Mouse (Mus musculus): Measurements from ENCODE around the gene Mprip.

Gene Mprip

DNA sequence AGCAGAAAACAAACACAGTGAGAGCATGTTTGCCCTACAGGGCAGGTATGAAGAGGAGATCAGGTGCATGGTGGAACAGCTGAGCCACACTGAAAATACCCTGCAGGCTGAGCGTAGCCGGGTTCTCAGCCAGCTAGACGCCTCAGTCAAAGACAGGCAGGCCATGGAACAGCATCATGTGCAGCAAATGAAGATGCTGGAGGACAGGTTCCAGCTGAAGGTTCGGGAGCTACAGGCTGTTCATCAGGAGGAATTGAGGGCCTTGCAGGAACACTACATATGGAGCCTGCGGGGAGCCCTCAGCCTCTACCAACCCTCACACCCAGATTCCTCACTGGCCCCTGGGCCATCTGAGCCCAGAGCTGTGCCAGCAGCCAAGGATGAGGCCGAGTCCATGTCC, 99.7 kb downstream of the Mprip start:
- DNase-seq (ENCODE audit: low spot score), result no peak

DNA sequence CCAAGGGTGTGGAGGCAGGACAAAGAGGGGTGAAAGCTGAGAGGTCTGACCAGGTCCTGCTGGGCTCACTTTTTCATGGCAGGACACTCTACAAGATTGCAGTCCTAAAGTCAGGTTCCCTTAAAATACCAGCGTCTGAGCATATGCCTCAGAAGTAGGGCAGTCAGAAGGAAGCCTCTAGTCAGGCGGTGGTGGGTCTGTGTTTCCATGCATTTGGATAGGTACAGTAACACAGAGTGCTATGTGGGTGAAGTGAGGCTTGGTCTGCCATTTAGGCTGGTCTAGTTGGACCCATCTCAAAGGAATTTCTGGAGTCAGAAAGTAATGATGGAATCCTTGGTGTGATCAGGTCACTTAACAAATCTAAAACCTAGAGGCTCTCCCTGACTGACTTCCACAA, 108.2 kb downstream of the Mprip start:
- DNase-seq (ENCODE audit: low spot score), result no peak

- DNase-seq (ENCODE audit: low spot score), result no peak
Measured at GRCm38 (mm10) chr11:59769738-59770137, 108.6 kb downstream of the Mprip start.

DNA sequence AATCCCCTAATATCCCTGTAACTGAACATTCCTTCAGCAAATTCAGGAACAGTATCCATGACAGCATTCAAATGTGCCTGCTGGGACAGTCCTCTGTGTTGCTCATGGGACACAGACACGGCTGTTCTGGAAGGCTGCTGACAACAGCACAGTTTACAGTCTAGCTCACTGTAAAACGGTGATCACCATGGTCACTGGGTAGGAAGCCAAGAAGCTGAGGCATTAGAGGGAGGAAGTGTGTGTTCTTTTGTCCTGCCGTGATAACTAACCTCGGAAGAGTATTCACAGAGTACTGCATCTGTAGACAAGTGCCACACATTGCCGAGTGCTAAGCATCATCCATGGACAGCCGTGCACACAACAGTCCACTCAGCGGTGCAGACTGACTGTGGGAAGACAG, 109.6 kb downstream of the Mprip start:
- no peak for DNase-seq (ENCODE audit: low spot score)

GRCm38 (mm10) chr11:59772291-59772690, 111.2 kb downstream of the Mprip start:
- DNase-seq (ENCODE audit: low spot score), result no peak

GRCm38 (mm10) chr11:59772902-59773301, 111.8 kb downstream of the Mprip start:
- no peak for DNase-seq (ENCODE audit: low spot score)

DNA sequence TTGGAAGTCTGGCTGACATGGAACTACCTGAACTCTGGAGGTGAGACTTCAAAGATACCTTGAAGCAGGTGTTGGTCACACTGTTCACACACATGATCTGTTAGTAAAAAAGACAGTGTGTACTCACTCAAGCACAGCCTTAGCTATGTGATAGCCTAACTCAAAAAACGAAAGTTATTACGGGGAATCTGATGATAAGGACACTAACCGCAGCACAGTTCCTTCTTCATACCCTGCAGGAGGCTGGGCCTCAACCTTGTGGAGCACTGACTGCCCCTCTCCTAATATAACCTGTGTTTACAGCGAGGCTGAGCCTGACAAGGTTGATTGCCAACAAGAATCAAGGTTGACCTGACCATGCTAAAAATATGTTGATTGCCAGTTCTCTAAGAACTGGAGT, 113.4 kb downstream of the Mprip start:
- no peak for DNase-seq (ENCODE audit: low spot score)

GRCm38 (mm10) chr11:59775435-59776148, 114.5 kb downstream of the Mprip start:
- no peak for DNase-seq (ENCODE audit: low spot score)

GRCm38 (mm10) chr11:59777259-59777658, 116.2 kb downstream of the Mprip start:
- no peak for DNase-seq (ENCODE audit: low spot score)

DNA sequence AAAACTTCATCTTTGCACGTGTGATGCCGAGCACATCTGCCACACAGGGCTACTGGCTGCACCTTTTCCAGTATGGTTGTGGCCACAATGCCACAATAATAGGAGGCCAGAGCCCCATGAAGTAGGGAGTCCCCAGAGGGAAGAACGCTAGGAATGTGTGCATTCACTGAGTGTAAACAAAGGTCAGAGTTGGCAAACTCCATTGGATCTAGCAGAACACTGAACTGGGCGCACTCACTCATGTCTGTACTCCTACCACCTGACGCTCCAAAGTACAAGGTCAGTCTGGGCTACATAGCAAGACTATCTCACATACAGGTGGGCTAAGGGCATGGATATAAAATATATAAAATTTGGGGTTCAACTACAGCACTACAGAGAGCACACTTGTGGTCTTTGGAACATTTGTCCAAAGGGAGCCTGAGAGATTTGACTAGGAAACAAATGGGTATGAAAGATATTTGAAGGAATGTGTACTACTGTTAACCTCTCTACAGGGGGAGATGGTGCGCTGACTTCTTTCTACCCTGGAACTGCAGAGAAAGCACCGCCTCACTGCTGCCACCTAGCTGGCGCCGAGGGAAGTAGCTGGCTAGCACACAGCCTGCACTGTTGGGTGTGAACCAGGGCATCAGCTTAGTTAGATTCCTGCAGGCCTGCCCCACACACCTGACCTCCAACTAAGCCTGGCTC, 117.2 kb downstream of the Mprip start:
- DNase-seq (ENCODE audit: low spot score), result peak; percentile 87

- no peak for DNase-seq (ENCODE audit: low spot score)
Measured at GRCm38 (mm10) chr11:59778874-59779223, 117.7 kb downstream of the Mprip start.

- no peak for DNase-seq (ENCODE audit: low spot score)
Measured at GRCm38 (mm10) chr11:59779406-59779805, 118.3 kb downstream of the Mprip start.

DNA sequence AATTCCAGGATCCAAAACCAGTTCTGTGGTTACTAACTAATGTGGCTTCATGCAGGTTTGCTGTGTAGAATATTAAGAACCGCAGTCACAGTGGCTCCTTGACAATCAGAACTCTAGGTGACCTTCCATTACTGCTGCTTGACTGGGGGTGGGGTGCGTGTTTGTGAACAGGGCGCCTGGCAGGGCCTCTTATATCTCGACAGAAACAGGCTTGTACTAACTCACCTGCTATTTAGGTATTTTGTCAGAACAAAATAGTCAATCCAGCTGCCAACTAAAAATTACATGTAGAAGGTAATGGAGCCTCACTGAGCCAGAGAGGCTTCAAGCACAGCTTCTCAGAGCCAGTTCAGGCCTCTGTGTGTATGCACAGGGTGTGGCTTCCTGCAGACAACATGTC, 119.1 kb downstream of the Mprip start:
- no peak for DNase-seq (ENCODE audit: low spot score)

- DNase-seq (ENCODE audit: low spot score), result no peak
Measured at GRCm38 (mm10) chr11:59782091-59782590, 121.0 kb downstream of the Mprip start.

DNA sequence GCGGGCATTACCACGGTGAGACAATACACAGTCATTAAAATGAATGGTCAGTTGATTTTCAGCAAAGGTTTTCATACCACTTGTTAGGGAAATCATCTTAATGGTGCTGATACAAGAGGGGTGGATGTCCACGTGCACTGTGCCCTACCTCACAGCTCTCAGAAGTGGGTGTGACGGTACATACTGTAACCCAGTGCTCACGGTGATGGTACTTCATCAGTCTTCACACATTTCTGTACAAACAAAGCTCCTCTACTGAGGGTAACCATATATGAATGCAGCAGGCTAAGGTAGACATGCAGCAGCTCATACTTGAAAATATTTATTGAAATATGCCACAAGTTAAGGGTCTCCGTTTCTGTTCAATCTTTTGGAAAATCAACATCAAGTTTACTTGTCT, 122.5 kb downstream of the Mprip start:
- DNase-seq (ENCODE audit: low spot score), result no peak

DNA sequence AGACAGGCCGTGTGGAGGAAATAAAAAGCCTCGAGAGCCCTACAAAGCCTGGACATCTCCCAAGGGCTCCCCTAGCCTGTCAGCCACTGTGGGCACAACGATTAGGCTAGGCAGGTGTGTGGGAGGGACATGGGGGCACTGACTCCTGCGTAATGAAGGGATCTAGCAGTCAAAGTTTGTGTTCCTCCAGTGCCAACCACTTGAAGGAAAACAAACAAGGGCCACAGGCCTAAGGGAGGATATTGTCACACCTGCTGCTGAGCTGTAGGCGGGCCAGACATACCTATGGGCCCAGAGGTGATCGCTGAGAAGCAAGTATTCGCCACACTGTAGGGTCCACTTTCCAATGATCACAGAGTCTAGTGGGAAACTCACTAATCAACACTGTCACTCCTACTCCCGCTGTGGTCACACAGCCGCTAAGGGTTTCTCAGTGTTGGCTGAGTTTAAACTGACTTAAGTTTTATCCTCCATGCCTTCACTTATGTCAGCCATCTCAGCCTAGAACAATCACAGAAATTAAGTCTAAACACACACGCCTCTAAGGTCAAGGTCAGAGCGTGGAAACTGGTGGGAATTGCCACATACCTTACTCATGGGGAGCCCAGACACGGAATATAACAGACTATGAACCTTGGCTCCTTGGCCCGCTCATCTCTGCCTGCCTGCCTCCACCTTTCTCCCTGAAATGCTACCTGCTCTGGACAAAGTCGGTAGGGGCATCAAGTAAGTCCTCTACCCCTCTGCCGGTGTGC, 125.5 kb downstream of the Mprip start:
- no peak for DNase-seq (ENCODE audit: low spot score)

- peak; percentile 85 for DNase-seq (ENCODE audit: low spot score)
Measured at GRCm38 (mm10) chr11:59787199-59787781, 126.2 kb downstream of the Mprip start, which contains the start of gene Pld6. Gene Pld6, minus strand, starts transcription at chr11:59787645.

DNA sequence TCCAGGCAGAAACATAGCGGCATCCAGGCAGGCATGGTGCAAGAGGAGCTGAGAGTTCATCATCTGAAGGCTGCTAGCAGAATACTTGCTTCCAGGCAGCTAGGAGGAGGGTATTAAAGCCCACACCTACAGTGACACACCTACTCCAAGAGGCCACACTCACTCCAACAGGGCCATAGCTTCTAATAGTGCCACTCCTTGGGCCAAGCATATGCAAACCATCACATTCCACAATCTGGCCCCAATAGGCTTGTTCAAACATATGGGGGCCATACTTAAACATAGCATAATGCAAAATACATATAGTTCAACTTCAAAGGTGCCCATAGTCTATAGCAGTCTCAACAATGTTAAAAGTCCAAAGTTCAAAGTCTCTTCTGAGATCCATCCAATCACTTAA, 128.2 kb downstream of the Mprip start:
- DNase-seq (ENCODE audit: low spot score), result no peak

GRCm38 (mm10) chr11:59793390-59793789, 132.3 kb downstream of the Mprip start:
- no peak for DNase-seq (ENCODE audit: low spot score)

- DNase-seq (ENCODE audit: low spot score), result no peak
Measured at GRCm38 (mm10) chr11:59800412-59800811, 139.3 kb downstream of the Mprip start.

DNA sequence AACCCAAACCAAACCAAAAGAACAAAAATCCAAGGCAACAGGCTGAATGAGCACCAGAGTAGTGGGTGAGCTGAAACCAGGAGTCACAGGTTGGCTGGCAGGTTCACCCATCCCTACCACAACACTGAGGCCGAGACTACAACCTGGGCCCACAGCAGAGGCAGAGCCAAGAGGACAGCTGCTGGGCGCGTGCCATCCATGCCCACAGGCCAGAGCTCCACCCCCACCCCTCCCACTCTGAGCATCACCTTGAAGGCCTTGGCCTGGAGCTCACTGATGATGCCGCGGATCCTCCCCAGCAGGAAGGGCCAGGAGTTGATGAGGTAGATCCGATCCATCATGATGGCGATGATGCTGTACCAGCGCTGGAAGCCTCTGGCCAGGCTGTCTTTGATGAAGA, 140.8 kb downstream of the Mprip start:
- no peak for DNase-seq (ENCODE audit: low spot score)

- DNase-seq (ENCODE audit: low spot score), result no peak
Measured at GRCm38 (mm10) chr11:59803516-59803915, 142.4 kb downstream of the Mprip start.

Measured in testis, postnatal 10 days (tissue).